In genomic region chr2:4611295-4611694, GRCm38 (mm10) we compare ENCODE assay signal across 20 mouse cellular contexts.
"Had no signal": no experiment of that assay in that cellular context is flagged by ENCODE, and none has a peak within 500 bp of the region (broad histone marks: within the 10 kb centered on the region; RNA-seq: fewer than 3 reads in every experiment).

No protein-coding gene starts in this region.

- DNase-seq: layer of hippocampus, adult 9-11 months; liver, postnatal 0 days; lung, embryonic 14.5 days; right cerebral cortex, adult 18-20 months; right cerebral cortex, postnatal 14 days; right cerebral cortex, postnatal 4 days; thymus, adult 2 months; thymus, postnatal 14 days; thymus, postnatal 4 days had no signal

- H3K9ac ChIP-seq: limb, embryonic 15.5 days; liver, embryonic 14.5 days; liver, postnatal 0 days; lung, embryonic 14.5 days; midbrain, embryonic 12.5 days; midbrain, embryonic 15.5 days; neural tube, embryonic 12.5 days; neural tube, embryonic 15.5 days had no signal

- H3K4me3 ChIP-seq: layer of hippocampus, adult 2 months; limb, embryonic 15.5 days; midbrain, embryonic 12.5 days; midbrain, embryonic 15.5 days; neural tube, embryonic 12.5 days; neural tube, embryonic 15.5 days had no signal

- H3K27ac ChIP-seq: layer of hippocampus, adult 2 months; liver, embryonic 14.5 days; macrophage; midbrain, embryonic 12.5 days; midbrain, embryonic 15.5 days; neural tube, embryonic 12.5 days; neural tube, embryonic 15.5 days; stomach, postnatal 0 days had no signal

- H3K4me2 ChIP-seq: limb, embryonic 15.5 days; liver, embryonic 11.5 days; lung, embryonic 14.5 days; midbrain, embryonic 12.5 days; midbrain, embryonic 15.5 days; neural tube, embryonic 12.5 days; neural tube, embryonic 15.5 days had no signal

- H3K4me1 ChIP-seq: midbrain, embryonic 12.5 days; midbrain, embryonic 15.5 days; neural tube, embryonic 12.5 days; neural tube, embryonic 15.5 days had no signal

- ATAC-seq: liver, postnatal 0 days; lung, postnatal 0 days; midbrain, embryonic 15.5 days had no signal

- H3K27me3 ChIP-seq: limb, embryonic 15.5 days; midbrain, embryonic 12.5 days; midbrain, embryonic 15.5 days; neural tube, embryonic 12.5 days; neural tube, embryonic 15.5 days had no signal

- H3K9me3 ChIP-seq: limb, embryonic 15.5 days; midbrain, embryonic 12.5 days; midbrain, embryonic 15.5 days; neural tube, embryonic 12.5 days; neural tube, embryonic 15.5 days had no signal
